Mouse (Mus musculus) forebrain, postnatal 0 days (tissue): ENCODE measurements at regions not wholly inside any gene's neighbourhood (a gene's known extent, or its start where the extent isn't known, plus 50 kb on each side); places are given as distances from the start of the nearest gene placed in this dataset.

Experiments
- ATAC-seq: fragments of 200-750 bp; cut with Nextera tagmentation; 2 replicates; pipeline ENCODE4 v1.8.0; 2017; ENCODE audit warnings: mild to moderate bottlenecking, moderate library complexity
- DNase-seq: peaks from one replicate; pipeline ENCODE4 v3.0.0-alpha.2; 2015
- H3K27ac ChIP-seq: fragments of 300-500 bp; sonication (generic); 2 replicates; pipeline ENCODE4 v1.5.1; 2014; ENCODE audit warnings: low read depth, mild to moderate bottlenecking, antibody characterized with exemption, low read length, moderate library complexity, mixed read lengths
- H3K27me3 ChIP-seq: fragments of 300-500 bp; sonication (generic); 2 replicates; pipeline ENCODE4 v1.6.1; 2014; ENCODE audit warnings: mild to moderate bottlenecking, low read length, mixed read lengths; ENCODE audit not compliant: insufficient read depth
- H3K36me3 ChIP-seq: fragments of 300-500 bp; sonication (generic); 2 replicates; pipeline ENCODE4 v1.6.1; 2014; ENCODE audit warnings: mild to moderate bottlenecking, moderate library complexity; ENCODE audit not compliant: insufficient read depth
- H3K4me1 ChIP-seq: fragments of 300-500 bp; sonication (generic); 2 replicates; pipeline ENCODE4 v1.6.1; 2014; ENCODE audit warnings: antibody characterized with exemption; ENCODE audit not compliant: insufficient read depth
- H3K4me2 ChIP-seq: fragments of 300-500 bp; sonication (generic); 2 replicates; pipeline ENCODE4 v1.6.1; 2014; ENCODE audit warnings: low read depth, mild to moderate bottlenecking, moderate library complexity
- H3K4me3 ChIP-seq: fragments of 300-500 bp; sonication (generic); 2 replicates; pipeline ENCODE4 v1.5.1; 2014; ENCODE audit warnings: low read depth, low read length, mixed read lengths
- H3K9ac ChIP-seq: fragments of 300-500 bp; sonication (generic); 2 replicates; pipeline ENCODE4 v1.6.1; 2014; ENCODE audit warnings: mild to moderate bottlenecking
- H3K9me3 ChIP-seq: fragments of 300-500 bp; sonication (generic); 2 replicates; pipeline ENCODE4 v1.6.1; 2016; ENCODE audit warnings: low read length
- CTCF ChIP-seq: sonication (generic); IDR thresholded peaks from 2 replicates; pipeline ENCODE4 v1.5.1; 2016; ENCODE audit warnings: antibody characterized with exemption, control low read depth, low read depth
- WGBS: fragments of 180-500 bp; shearing (Covaris S2); extraction: QIAGEN DNeasy Blood & Tissue Kit; methylation state at CpG from one replicate; pipeline ENCODE4 v1.1.7; 2014; 5-methylcytosine and 5-hydroxymethylcytosine counted together

DNA sequence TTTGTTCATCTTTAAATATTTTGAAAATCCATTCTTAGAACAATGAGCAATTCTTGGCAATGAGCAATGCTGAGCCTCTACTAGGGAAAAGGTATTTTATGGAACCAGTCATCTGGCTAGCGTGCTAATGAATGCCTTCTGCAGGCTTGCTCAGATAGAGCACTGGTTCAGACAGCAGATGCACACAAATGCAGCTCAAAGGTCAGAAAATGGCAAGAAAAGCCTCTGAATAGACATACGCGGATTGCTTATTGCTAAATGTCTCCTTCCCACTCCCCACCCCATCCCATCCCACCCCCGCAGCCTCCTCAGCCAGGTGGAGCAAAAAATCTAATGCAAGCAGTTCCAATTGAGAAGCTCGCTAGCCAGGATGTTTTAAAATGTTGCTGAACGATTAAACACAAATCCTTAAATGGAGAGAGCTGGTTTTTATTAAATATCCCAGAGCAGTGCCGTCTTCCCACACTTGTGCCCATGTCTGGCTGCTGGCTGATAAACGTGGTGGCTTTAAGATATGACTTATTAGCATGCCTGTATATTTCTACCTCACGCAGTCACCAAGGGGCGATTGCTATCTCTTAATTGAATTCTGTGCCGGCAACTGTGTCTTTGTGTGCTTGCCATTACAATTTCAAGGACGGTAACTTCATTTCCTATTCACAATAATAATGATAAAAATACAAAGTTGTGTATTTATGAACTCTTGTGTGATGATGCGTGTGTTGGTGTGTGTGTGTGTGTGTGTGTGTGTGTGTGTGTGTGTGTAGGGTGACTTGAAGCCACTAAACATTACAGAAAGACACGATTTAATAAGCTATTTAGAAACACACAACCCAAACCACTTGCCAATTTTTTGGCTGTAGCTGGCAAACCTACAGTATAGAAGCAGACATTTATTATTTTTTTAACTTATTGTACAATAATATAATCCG is 192.7 kb upstream of the Pabpc6 start:
- no peak overlapping the region for H3K9ac ChIP-seq
- no peak overlapping the region for H3K4me2 ChIP-seq
- no peak overlapping the region for H3K4me3 ChIP-seq
- H3K36me3 ChIP-seq: no peaks in the 10 kb centered on the region
- no peak for TF ChIP-seq CTCF
- H3K27ac ChIP-seq: peak overlapping the region; percentile 51
- no peaks in the 10 kb centered on the region for H3K9me3 ChIP-seq
- H3K4me1 ChIP-seq: peaks cover 13% of the 10 kb centered on the region
- 43% methylated on average over 15 of the region's 15 CpGs for WGBS
- no peaks in the 10 kb centered on the region for H3K27me3 ChIP-seq
- DNase-seq (peak; percentile 39), ATAC-seq (peak; percentile 25; the same call in 1 of the 2 replicates)

DNA sequence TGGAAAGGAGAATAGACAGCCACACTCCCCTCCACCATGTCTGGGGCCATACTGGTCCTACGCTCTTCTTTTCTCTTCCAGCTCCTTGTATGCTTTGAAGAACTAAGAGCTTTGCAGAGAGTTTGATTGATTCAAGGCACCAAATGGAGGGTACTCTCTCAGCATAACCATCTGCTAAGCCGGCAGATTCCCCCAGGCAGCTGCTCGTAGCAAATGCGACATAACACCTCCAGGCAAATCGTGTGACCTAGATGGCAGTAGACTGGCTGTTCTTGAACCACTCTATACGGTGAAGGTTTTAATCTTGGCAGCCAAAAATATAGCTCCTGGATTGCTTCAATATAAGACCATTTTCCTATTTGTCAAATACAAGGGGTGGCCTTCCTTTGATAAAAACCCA is 191.8 kb upstream of the Pabpc6 start:
- no peak for TF ChIP-seq CTCF
- ATAC-seq (peak; percentile 60), DNase-seq (peak; percentile 62)
- Histone ChIP-seq H3K4me3 (no peak overlapping the region), H3K9me3 (0 out of 2 replicates have a peak, but pooled peaks cover 4% of the 10 kb centered on the region), H3K36me3 (no peaks in the 10 kb centered on the region), H3K4me2 (no peak overlapping the region), H3K4me1 (peaks cover 13% of the 10 kb centered on the region), H3K9ac (no peak overlapping the region), H3K27me3 (no peaks in the 10 kb centered on the region), H3K27ac (peak overlapping the region; percentile 51; the same call in 1 of the 2 replicates)
- WGBS: 50% methylated on average over 6 of the region's 6 CpGs

DNA sequence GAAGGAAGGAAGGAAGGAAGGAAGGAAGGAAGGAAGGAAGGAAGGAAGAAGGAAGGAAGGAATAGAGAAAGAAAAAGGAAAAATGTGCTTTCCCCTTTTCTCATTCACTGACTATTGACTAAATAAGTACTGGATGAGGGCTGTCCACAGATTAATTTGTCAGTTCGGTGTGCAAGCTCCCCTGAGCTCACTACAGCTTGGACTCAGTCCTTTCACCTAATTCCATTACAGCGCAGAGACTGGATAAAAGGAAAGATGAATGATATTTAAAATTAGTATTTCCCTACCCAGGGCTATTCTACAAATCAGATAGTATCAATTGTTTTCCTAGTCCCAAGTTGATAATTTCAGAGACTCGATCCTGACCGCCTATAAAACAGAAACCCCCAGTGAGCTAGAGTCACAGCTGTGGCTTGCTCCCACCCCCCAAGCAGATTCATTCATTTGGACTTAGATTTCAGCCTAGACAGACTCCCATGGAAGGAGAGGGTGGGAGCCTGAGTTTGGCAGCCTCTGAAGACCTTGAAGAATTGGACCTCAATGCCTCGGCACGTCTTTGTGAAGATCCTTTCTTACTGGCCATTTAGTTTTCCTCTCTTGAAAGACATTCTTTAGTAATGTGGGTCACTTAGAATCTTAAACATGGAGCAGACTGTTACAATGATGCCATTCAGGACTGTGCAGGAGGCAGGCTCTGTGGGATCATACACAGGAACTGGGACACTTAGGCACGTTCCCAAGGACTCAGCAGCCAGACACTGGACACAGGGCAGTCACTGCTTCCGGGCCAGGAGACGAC is 179.2 kb upstream of the Pabpc6 start:
- WGBS: 28% methylated on average over 9 of the region's 9 CpGs
- Histone ChIP-seq H3K4me3 (no peak overlapping the region), H3K9me3 (no peaks in the 10 kb centered on the region), H3K36me3 (no peaks in the 10 kb centered on the region), H3K27ac (0 out of 2 replicates have a peak overlapping the region, but pooled peaks have one; percentile 54), H3K9ac (no peak overlapping the region), H3K4me2 (no peak overlapping the region), H3K4me1 (no peaks in the 10 kb centered on the region), H3K27me3 (no peaks in the 10 kb centered on the region)
- DNase-seq (peak; percentile 38), ATAC-seq (peak; percentile 95)
- no peak for TF ChIP-seq CTCF

DNA sequence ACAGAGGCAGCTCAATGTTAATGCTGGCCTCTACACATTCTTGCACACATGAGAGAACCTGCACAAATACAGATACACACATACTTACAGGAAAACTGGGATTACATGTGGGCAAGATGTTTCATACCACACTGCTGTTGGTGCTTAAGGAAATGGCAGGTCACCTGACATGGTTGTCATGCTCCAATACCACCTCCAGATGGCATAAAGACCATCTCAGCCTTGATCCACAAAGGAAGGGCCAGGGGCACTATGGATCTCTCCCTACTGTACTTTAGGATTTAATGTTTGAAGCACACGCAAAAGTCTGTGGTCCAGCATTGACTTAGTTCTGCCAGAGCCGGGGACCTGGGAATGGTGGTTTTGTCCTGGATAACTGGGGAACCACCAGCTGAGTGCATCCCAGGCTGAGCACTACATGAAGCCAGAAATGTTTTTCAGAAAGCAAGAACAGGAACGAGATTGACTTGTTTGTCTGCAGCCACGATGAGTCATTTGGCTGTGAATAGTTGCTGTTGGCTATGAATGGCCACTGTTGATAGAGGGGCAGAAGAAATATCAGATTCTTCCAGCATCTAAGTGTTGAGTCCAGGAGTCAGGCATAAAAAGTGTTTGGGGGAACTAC is 176.0 kb upstream of the Pabpc6 start:
- Histone ChIP-seq H3K36me3 (no peaks in the 10 kb centered on the region), H3K9me3 (no peaks in the 10 kb centered on the region), H3K27me3 (no peaks in the 10 kb centered on the region), H3K27ac (no peak overlapping the region), H3K4me2 (no peak overlapping the region), H3K4me3 (no peak overlapping the region), H3K9ac (no peak overlapping the region), H3K4me1 (no peaks in the 10 kb centered on the region)
- peak; percentile 19 for DNase-seq
- TF ChIP-seq CTCF: peak; percentile 54
- 0 out of 2 replicates have a peak, but pooled peaks have one; percentile 6 for ATAC-seq
- 48% methylated on average over 4 of the region's 4 CpGs for WGBS

DNA sequence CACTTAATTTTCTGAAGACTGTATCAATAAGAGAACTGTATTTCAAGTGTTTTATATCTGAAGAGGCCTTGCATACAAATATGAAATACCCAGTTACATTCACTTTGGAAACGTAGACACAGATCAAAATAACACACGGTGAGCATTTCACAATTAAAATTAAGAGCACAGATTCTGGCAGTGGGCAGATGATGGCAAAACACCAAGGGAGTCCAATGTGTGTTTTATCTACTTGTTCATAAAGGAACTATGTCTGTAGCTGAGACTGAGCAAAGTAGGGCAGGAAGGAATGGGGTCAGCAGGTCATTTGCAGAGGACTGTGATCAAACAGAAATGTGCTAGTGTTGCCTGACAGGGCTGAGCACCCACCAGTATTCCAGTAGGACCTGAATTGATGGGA is 171.6 kb upstream of the Pabpc6 start:
- Histone ChIP-seq H3K27me3 (no peaks in the 10 kb centered on the region), H3K9ac (no peak overlapping the region), H3K4me3 (no peak overlapping the region), H3K9me3 (no peaks in the 10 kb centered on the region), H3K36me3 (no peaks in the 10 kb centered on the region), H3K4me1 (no peaks in the 10 kb centered on the region), H3K4me2 (no peak overlapping the region), H3K27ac (no peak overlapping the region)
- no peak for ATAC-seq
- no peak for TF ChIP-seq CTCF
- DNase-seq: no peak
- 39% methylated on average over 2 of the region's 2 CpGs for WGBS

DNA sequence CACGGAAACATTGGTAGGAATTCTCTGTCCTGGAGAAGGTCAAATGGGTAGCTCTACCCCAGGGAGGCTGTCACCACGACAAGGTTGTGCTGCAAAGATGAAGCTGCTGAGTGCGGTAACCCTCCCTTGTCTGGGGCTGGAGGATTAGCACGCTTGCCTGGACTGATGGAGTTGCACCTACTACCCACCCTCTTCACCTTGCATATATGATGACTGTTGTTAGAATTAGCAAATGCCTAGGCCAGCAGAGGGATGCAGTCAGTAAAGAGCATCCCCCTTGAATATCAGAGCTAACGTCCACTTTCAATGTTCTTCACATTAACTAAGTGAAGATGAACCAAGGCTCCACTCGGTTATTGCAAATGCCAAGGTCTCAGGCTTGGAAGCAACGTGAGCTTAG is 169.7 kb upstream of the Pabpc6 start:
- Histone ChIP-seq H3K4me2 (no peak overlapping the region), H3K4me1 (no peaks in the 10 kb centered on the region), H3K4me3 (no peak overlapping the region), H3K27ac (no peak overlapping the region), H3K9ac (no peak overlapping the region), H3K9me3 (no peaks in the 10 kb centered on the region), H3K27me3 (no peaks in the 10 kb centered on the region), H3K36me3 (no peaks in the 10 kb centered on the region)
- no peak for TF ChIP-seq CTCF
- ATAC-seq (no peak), DNase-seq (no peak)
- WGBS: 88% methylated on average over 7 of the region's 7 CpGs
